Comparison of ENCODE assay signal across 27 mouse cellular contexts in genomic region chr1:156432498-156432897, GRCm38 (mm10). TPM values are rescaled to one million over a fixed set of nuclear protein-coding genes. Genes with fewer than 3 reads are reported as not detected.
A peak's percentile ranks its signal among the peaks of the same experiment; 100 is the strongest.
DNase-seq lines count a peak whose midpoint lies in the region; ATAC-seq and TF ChIP-seq lines count a peak whose summit lies in the region.
"Had no signal": no experiment of that assay in that cellular context is flagged by ENCODE, and none has a peak within 500 bp of the region (broad histone marks: within the 10 kb centered on the region; RNA-seq: fewer than 3 reads in every experiment).

No protein-coding gene starts in this region.

- no peak for TF ChIP-seq CTCF in intestine, postnatal 0 days (IDR thresholded peaks at IDR 0.05; ENCODE audit: low read depth)
- no peak for TF ChIP-seq CTCF in stomach, postnatal 0 days (IDR thresholded peaks at IDR 0.05; ENCODE audit: low read depth)

- H3K9me3 ChIP-seq in intestine, embryonic 15.5 days = no peaks in the 10 kb centered on the region
- H3K9me3 ChIP-seq in intestine, postnatal 0 days (ENCODE audit: control insufficient read depth) = no peaks in the 10 kb centered on the region
- no peaks in the 10 kb centered on the region for H3K9me3 ChIP-seq in stomach, postnatal 0 days (ENCODE audit: control insufficient read depth, low read length)
- H3K9me3 ChIP-seq: embryonic facial prominence, embryonic 10.5 days; embryonic facial prominence, embryonic 13.5 days; forebrain, embryonic 12.5 days; forebrain, embryonic 15.5 days; hindbrain, embryonic 10.5 days; hindbrain, embryonic 13.5 days had no signal

- WGBS in intestine, embryonic 15.5 days = 76% methylated on average over 10 of the region's 10 CpGs
- WGBS in intestine, postnatal 0 days = 70% methylated on average over 10 of the region's 10 CpGs
- 39% methylated on average over 10 of the region's 10 CpGs for WGBS in large intestine, adult 2 months
- WGBS in stomach, postnatal 0 days = 49% methylated on average over 10 of the region's 10 CpGs

- no peak overlapping the region for H3K9ac ChIP-seq in intestine, embryonic 15.5 days
- H3K9ac ChIP-seq in intestine, postnatal 0 days (ENCODE audit: low read depth, low read length) = no peak overlapping the region
- no peak overlapping the region for H3K9ac ChIP-seq in stomach, postnatal 0 days (ENCODE audit: low read length)
- H3K9ac ChIP-seq: embryonic facial prominence, embryonic 13.5 days; forebrain, embryonic 12.5 days; forebrain, embryonic 15.5 days; hindbrain, embryonic 13.5 days had no signal

- H3K27ac ChIP-seq in intestine, embryonic 15.5 days = no peak overlapping the region
- H3K27ac ChIP-seq in intestine, postnatal 0 days (ENCODE audit: low read depth, low read length) = no peak overlapping the region
- H3K27ac ChIP-seq in stomach, postnatal 0 days (replicated peaks) = no peak overlapping the region
- H3K27ac ChIP-seq: embryonic facial prominence, embryonic 10.5 days; embryonic facial prominence, embryonic 13.5 days; forebrain, embryonic 12.5 days; forebrain, embryonic 15.5 days; hindbrain, embryonic 10.5 days; hindbrain, embryonic 13.5 days had no signal

- H3K4me1 ChIP-seq in intestine, embryonic 15.5 days (replicated peaks) = no peaks in the 10 kb centered on the region
- no peaks in the 10 kb centered on the region for H3K4me1 ChIP-seq in intestine, postnatal 0 days (replicated peaks; ENCODE audit: control insufficient read depth, insufficient read depth, low read length)
- H3K4me1 ChIP-seq in stomach, postnatal 0 days (replicated peaks; ENCODE audit: control insufficient read depth, insufficient read depth) = no peaks in the 10 kb centered on the region
- H3K4me1 ChIP-seq: embryonic facial prominence, embryonic 10.5 days; embryonic facial prominence, embryonic 13.5 days; forebrain, embryonic 12.5 days; forebrain, embryonic 15.5 days; hindbrain, embryonic 10.5 days; hindbrain, embryonic 13.5 days had no signal

- H3K4me2 ChIP-seq in intestine, embryonic 15.5 days (replicated peaks) = no peak overlapping the region
- no peak overlapping the region for H3K4me2 ChIP-seq in intestine, postnatal 0 days (replicated peaks; ENCODE audit: low read depth)
- no peak overlapping the region for H3K4me2 ChIP-seq in stomach, postnatal 0 days (replicated peaks; ENCODE audit: low read depth)
- H3K4me2 ChIP-seq: embryonic facial prominence, embryonic 13.5 days; forebrain, embryonic 12.5 days; forebrain, embryonic 15.5 days; heart, embryonic 11.5 days; hindbrain, embryonic 13.5 days had no signal

- DNase-seq in large intestine, adult 2 months (ENCODE audit: low read depth, low spot score) = peak; percentile 47
- peak; percentile 35 for DNase-seq in stomach, postnatal 0 days (ENCODE audit: low spot score)
- DNase-seq in urinary bladder, adult 2 months (ENCODE audit: low spot score) = no peak
- DNase-seq in spleen, postnatal 14 days (ENCODE audit: low spot score in 2 of 2) = no peak
- DNase-seq: adrenal gland, adult 8-10 months; adrenal gland, postnatal 25 days; cerebellum, adult 11-12 months; cerebellum, adult 8-10 months; cerebellum, postnatal 10 days; cerebellum, postnatal 36 days; embryo, embryonic 11 days; gastrocnemius, postnatal 25 days; heart, postnatal 36 days had no signal

- H3K27me3 ChIP-seq in intestine, embryonic 15.5 days (replicated peaks) = no peaks in the 10 kb centered on the region
- H3K27me3 ChIP-seq in intestine, postnatal 0 days (replicated peaks; ENCODE audit: control insufficient read depth, insufficient read depth, low read length) = no peaks in the 10 kb centered on the region
- H3K27me3 ChIP-seq in stomach, postnatal 0 days (ENCODE audit: control insufficient read depth, insufficient read depth, low read length) = no peaks in the 10 kb centered on the region
- H3K27me3 ChIP-seq: embryonic facial prominence, embryonic 13.5 days; forebrain, embryonic 12.5 days; forebrain, embryonic 15.5 days; hindbrain, embryonic 13.5 days had no signal

- peaks cover 14% of the 10 kb centered on the region for H3K36me3 ChIP-seq in intestine, embryonic 15.5 days
- peaks cover 60% of the 10 kb centered on the region for H3K36me3 ChIP-seq in intestine, postnatal 0 days (ENCODE audit: control insufficient read depth, insufficient read depth)
- H3K36me3 ChIP-seq in stomach, postnatal 0 days (ENCODE audit: control insufficient read depth, insufficient read depth, low read length) = 0 out of 2 replicates have a peak, but pooled peaks cover 7% of the 10 kb centered on the region

- ATAC-seq in intestine, embryonic 15.5 days = peak; percentile 56
- ATAC-seq in intestine, postnatal 0 days = no peak
- peak; percentile 65; the same call in 1 of the 2 replicates for ATAC-seq in stomach, postnatal 0 days (ENCODE audit: low FRiP score, low TSS enrichment)
- ATAC-seq: activated CD4-positive, CD25-positive, alpha-beta regulatory T cell, adult 4 months; CD4-positive, CD25-positive, alpha-beta regulatory T cell, adult 4 months; forebrain, embryonic 15.5 days; hindbrain, embryonic 16.5 days had no signal

- no peak for TF ChIP-seq EP300 in stomach, postnatal 0 days (optimal IDR thresholded peaks at IDR 0.05)

- H3K4me3 ChIP-seq in intestine, embryonic 15.5 days (replicated peaks) = no peak overlapping the region
- no peak overlapping the region for H3K4me3 ChIP-seq in intestine, postnatal 0 days (ENCODE audit: low read depth, low read length)
- no peak overlapping the region for H3K4me3 ChIP-seq in stomach, postnatal 0 days (ENCODE audit: low read depth, low read length)
- H3K4me3 ChIP-seq: embryonic facial prominence, embryonic 10.5 days; embryonic facial prominence, embryonic 13.5 days; erythroblast, embryonic 14.5 days; forebrain, embryonic 12.5 days; forebrain, embryonic 15.5 days; hindbrain, embryonic 10.5 days; hindbrain, embryonic 13.5 days had no signal

RNA-seq across cellular contexts. Expression of gene Axdnd1, which starts 11.5 kb away (rescaled TPM):
- polyA plus RNA-seq in intestine, embryonic 15.5 days (2015; fragmentation: Nextera tagmentation; extraction: Ambion mirVana) = 0.28 and 0.76 TPM in 2 replicates
- polyA plus RNA-seq in intestine, postnatal 0 days (2015; fragmentation: Nextera tagmentation; extraction: Ambion mirVana) = not detected in 2 replicates
- not detected in 2 replicates for polyA plus RNA-seq in large intestine, adult 2 months (2012; rRNA removed)
- 0.07 and 0.24 TPM in 2 replicates for polyA plus RNA-seq in stomach, postnatal 0 days (2015; fragmentation: Nextera tagmentation; extraction: Ambion mirVana)
- polyA plus RNA-seq in urinary bladder, adult 2 months (2012; rRNA removed) = 0.06 and 0.12 TPM in 2 replicates
- polyA plus RNA-seq: activated CD4-positive, CD25-positive, alpha-beta regulatory T cell, adult 4 months; erythroblast, embryonic 14.5 days; heart, postnatal 0 days had no signal

RNA-seq across cellular contexts. Expression of gene Soat1, which starts 41.6 kb away (rescaled TPM):
- 78.4 and 88.6 TPM in 2 replicates for polyA plus RNA-seq in intestine, embryonic 15.5 days (2015; fragmentation: Nextera tagmentation; extraction: Ambion mirVana)
- 51.2 and 62.5 TPM in 2 replicates for polyA plus RNA-seq in intestine, postnatal 0 days (2015; fragmentation: Nextera tagmentation; extraction: Ambion mirVana)
- polyA plus RNA-seq in large intestine, adult 2 months (2012; rRNA removed) = 10.4 and 16.4 TPM in 2 replicates
- 16.2 and 17.6 TPM in 2 replicates for polyA plus RNA-seq in stomach, postnatal 0 days (2015; fragmentation: Nextera tagmentation; extraction: Ambion mirVana)
- polyA plus RNA-seq in urinary bladder, adult 2 months (2012; rRNA removed) = 16.5 and 22.0 TPM in 2 replicates

Comparison
In these comparisons a context has a peak if more than half of its experiments do, and no peak if none do; other contexts are left out.
1. DNase-seq: peak in large intestine, adult 2 months (single experiment) and stomach, postnatal 0 days (single experiment); none in urinary bladder, adult 2 months (single experiment) and spleen, postnatal 14 days (0 of 2).